Mouse (Mus musculus) heart, postnatal 10 days (tissue): ENCODE measurements around the gene Hsf5. TPM values are rescaled to one million over a fixed set of nuclear protein-coding genes. Genes with fewer than 3 reads are reported as not detected.

Source experiments
- DNase-seq, 2 experiments: peaks; one replicate each; pipeline ENCODE4 v3.0.0; 2021
- intact Hi-C: fragments of 180-260 bp; cut with DNase I; formaldehyde crosslinking; loops from one replicate; pipeline ENCODE4 v1.15.1; 2025
- total RNA-seq, 2 experiments: library from RNA; stranded (reverse); gene quantifications; 2 replicates each; pipeline ENCODE4 v1.2.3; 2021

Gene Hsf5
- total RNA-seq, 2 experiments from 2014 or later = 0.05 to 0.14 TPM

DNA sequence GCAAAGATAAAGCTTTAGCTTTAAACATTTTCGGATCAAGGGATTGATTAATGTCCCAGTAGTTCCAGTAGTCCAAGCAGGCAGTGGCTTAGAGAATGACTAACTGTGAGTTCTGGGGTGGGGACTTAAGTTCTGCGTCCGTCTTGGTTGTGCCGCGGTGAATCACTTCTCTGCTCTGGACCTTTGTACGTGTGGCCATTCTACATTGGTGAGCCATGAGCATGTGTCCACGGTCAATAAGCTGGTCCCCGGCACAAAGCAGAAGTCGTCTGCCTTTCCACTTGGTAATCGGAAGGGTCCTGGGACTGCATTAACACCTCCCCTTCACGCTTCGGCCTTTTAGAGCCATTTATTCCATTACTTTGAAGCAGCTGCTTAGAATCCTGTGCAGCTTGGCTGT lies 65.1 kb downstream of the Hsf5 start:
- intact Hi-C loops = no loop called here
- no peak for DNase-seq

DNA sequence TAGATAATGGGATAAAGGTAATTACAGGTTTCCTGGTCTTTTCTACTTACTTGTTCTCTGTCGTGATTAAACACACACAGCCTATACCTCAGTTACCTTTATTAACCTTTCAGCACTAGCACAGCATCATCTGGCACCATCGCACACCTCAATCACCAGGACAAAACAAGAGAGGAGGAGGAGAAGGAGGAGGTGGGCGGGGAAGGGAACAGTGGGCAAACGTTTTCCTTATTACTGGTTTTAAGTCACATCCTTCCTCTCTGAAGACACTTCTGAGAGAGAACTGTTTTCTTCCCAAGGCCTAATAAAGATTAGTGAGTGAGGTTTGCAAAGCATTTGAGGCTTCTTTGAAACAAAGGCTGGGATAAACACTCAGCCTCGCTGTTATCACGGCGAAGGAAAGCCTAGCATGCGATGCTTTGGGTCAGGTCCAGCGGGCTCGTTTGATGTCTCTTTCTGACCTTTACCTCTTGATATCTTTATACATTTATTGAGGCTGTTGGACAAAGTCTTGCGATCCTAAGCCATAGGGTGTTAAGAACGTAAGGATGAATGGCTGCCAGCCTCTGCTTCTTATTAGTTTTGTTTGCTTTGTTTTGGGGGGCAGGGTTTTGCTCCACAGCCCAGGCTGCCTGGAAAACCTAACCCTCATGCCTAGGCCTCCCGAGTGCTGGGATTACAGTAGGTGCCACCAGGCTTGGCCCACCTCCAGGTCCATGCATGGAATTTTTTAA lies 66.0 kb downstream of the Hsf5 start:
- no peak for DNase-seq
- intact Hi-C loops = no loop called here

DNA sequence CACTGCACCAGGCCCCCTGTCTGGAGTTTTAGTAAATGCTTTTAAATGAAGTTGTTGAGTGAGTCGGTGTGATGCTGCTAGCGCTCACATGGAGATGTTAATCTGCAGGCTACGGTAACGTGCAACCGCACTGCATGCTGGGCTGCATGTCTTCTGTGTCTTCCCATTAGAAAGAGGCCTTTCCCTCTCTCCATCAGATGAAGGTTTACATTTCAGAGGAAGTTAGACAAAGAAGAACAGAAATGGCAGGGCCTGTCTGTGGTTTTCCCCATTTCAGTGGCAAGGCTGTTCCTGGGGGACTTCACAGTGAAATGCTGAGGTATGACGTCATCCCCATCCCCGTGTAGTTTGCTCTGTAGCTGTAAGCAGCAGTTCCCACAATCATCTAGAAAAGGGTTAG lies 69.4 kb downstream of the Hsf5 start:
- no peak for DNase-seq
- intact Hi-C loops = no loop called here

- no peak for DNase-seq
- intact Hi-C loops = no loop called here
Measured at GRCm38 (mm10) chr11:87687246-87688225, 70.6 kb downstream of the Hsf5 start.

- no peak for DNase-seq
- intact Hi-C loops = no loop called here
Measured at GRCm38 (mm10) chr11:87688478-87689203, 71.7 kb downstream of the Hsf5 start.

- peak in 1 of 2 experiments; percentile 5 for DNase-seq
- intact Hi-C loops = no loop called here
Measured at GRCm38 (mm10) chr11:87689402-87689808, 72.4 kb downstream of the Hsf5 start.

GRCm38 (mm10) chr11:87690054-87690740 lies 73.2 kb downstream of the Hsf5 start:
- no peak for DNase-seq
- intact Hi-C loops = no loop called here

DNA sequence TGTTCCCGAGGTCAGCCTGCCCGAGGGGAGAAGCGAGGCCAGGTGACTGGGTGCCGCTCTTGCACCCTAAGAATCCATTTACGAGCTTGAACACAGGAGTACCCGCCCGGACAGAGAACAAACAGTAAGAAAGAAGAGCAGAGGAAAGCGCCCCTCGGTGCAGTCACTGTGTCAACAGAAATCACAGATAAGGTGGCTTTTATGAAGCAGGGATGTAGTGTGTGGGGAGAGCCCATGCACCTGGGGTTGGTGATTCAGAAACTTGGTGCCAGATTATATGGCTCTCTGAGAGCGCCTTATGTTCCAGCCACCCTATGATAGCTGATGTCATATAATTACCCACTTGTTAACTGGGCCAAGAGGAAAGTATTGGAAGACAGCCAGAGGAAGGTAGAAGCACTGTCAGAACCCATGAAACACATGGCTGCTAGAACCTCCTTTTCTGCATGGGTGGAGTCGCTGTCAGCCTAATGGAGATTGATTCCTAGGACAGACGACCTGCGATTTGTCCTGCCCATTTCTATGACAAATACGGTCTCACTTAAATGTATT lies 80.2 kb downstream of the Hsf5 start:
- DNase-seq = no peak
- intact Hi-C loops = no loop called here

GRCm38 (mm10) chr11:87698126-87698525 lies 81.2 kb downstream of the Hsf5 start:
- no peak for DNase-seq
- intact Hi-C loops = no loop called here

GRCm38 (mm10) chr11:87701108-87701507 lies 84.1 kb downstream of the Hsf5 start:
- no peak for DNase-seq
- intact Hi-C loops = no loop called here

- DNase-seq = no peak
- intact Hi-C loops = no loop called here
Measured at GRCm38 (mm10) chr11:87701877-87702620, 85.1 kb downstream of the Hsf5 start.

GRCm38 (mm10) chr11:87703654-87704053 lies 86.7 kb downstream of the Hsf5 start:
- intact Hi-C loops = no loop called here

GRCm38 (mm10) chr11:87704289-87704688 lies 87.3 kb downstream of the Hsf5 start:
- DNase-seq = no peak
- intact Hi-C loops = no loop called here

More at GRCm38 (mm10) chr11:87703654-87704053, 86.7 kb downstream of the Hsf5 start:
- DNase-seq = no peak

- DNase-seq = no peak
- intact Hi-C loops = no loop called here
Measured at GRCm38 (mm10) chr11:87707570-87707969, 90.6 kb downstream of the Hsf5 start.

DNA sequence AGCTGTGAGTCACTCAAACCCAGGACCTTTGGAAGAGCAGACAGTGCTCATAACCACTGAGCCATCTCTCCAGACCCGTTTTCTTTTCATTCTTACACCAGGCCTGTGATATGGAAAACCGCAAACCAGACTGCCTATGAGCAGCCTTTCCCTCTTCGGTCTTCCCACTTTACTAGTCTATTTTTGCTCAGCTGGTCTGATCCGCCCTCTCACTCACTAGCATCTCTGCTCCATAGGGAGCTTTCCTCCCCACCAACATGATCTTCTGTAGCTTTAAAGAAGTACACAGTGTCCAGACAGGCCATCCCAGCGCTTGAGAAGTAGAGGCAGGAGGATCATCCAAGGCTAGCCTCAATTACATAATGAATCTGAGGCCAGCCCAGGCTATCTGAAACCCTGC lies 92.0 kb downstream of the Hsf5 start:
- DNase-seq = no peak
- intact Hi-C loops = no loop called here
